Mouse (Mus musculus): ENCODE results near the gene Olfr517. TPM values are rescaled to one million over a fixed set of nuclear protein-coding genes. Genes with fewer than 3 reads are reported as not detected.

The Olfr517 gene
- polyA plus RNA-seq (2015; fragmentation: Nextera tagmentation; extraction: Ambion mirVana), result not detected in 2 replicates

GRCm38 (mm10) chr7:108872279-108872678 lies at the start of gene Olfr517:
Gene Olfr517 (minus strand): TSS chr7:108872379.
- H3K4me3 ChIP-seq (replicated peaks), result no peak within 1 kb of the TSS
- H3K4me2 ChIP-seq (replicated peaks), result no peak within 1 kb of the TSS
- no peaks in the 10 kb centered on the region for H3K36me3 ChIP-seq
- WGBS, result 66% methylated on average over 2 of the region's 2 CpGs
- ATAC-seq, result no peak
- no peak within 1 kb of the TSS for H3K9ac ChIP-seq
- H3K27me3 ChIP-seq (replicated peaks), result no peaks in the 10 kb centered on the region
- H3K4me1 ChIP-seq (replicated peaks), result no peaks in the 10 kb centered on the region
- H3K27ac ChIP-seq, result no peak within 1 kb of the TSS
- H3K9me3 ChIP-seq, result no peaks in the 10 kb centered on the region

- Histone ChIP-seq H3K4me1 (replicated peaks) (no peaks in the 10 kb centered on the region), H3K4me2 (replicated peaks) (no peak overlapping the region), H3K36me3 (no peaks in the 10 kb centered on the region), H3K9ac (no peak overlapping the region), H3K4me3 (replicated peaks) (no peak overlapping the region), H3K27me3 (replicated peaks) (no peaks in the 10 kb centered on the region), H3K9me3 (no peaks in the 10 kb centered on the region), H3K27ac (no peak overlapping the region)
- WGBS, result 82% methylated on average over 2 of the region's 2 CpGs
- ATAC-seq, result no peak
Measured at GRCm38 (mm10) chr7:108903969-108904368, 31.8 kb upstream of the Olfr517 start.

DNA sequence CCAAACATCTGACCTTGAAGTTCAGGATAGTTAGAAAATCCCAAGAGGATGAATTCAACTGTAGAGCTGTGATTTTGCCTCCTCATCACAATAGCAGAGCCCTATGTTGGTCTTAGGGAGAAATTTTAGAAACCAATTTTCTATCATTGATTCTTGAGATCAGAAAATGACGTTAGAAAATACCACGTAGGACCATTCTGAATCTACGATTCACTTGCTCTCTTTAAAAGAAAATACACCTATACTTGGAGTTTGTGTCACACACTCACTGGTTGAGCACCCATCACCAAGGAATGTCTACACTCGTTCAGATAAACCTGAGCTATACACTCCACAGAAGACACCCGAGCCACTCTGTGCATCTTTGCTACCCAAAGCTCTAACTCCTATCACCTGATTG lies 22.1 kb upstream of the Olfr517 start, which contains the start of gene Olfr519:
Gene Olfr519 (minus strand): TSS at position 101 of the 400 bp plus-strand sequence.
- no peak within 1 kb of the TSS for H3K4me3 ChIP-seq (replicated peaks)
- WGBS, result 80% methylated on average over 5 of the region's 5 CpGs
- no peak within 1 kb of the TSS for H3K27ac ChIP-seq

DNA sequence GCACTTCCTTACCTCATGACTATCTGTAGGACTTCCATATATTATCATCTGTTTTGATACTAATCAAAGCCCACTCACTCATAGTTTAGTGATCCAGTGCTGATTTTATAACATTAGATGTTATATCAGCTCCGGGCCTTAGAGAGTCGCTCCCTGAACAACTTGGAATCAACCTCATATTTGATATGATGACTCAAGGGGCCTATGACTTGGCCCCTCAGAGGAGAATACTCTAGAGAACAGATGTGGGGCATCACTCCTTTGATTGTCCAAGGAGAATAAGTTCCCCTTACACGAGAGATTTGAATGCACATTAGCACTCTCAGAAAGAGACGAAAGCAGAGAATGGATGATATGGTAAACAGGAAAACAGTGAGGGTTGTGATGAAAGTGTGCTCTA lies 12.7 kb upstream of the Olfr517 start, which contains the start of gene Olfr518:
Gene Olfr518 (minus strand): TSS at position 101 of the 400 bp plus-strand sequence.
- H3K4me3 ChIP-seq (replicated peaks), result no peak within 1 kb of the TSS

More for the DNA sequence above, 22.1 kb upstream of the Olfr517 start, which contains the start of gene Olfr519:
- Histone ChIP-seq H3K4me1 (replicated peaks) (no peaks in the 10 kb centered on the region), H3K9me3 (no peaks in the 10 kb centered on the region), H3K36me3 (no peaks in the 10 kb centered on the region), H3K9ac (no peak within 1 kb of the TSS), H3K27me3 (replicated peaks) (no peaks in the 10 kb centered on the region), H3K4me2 (replicated peaks) (no peak within 1 kb of the TSS)
- no peak for ATAC-seq

DNA sequence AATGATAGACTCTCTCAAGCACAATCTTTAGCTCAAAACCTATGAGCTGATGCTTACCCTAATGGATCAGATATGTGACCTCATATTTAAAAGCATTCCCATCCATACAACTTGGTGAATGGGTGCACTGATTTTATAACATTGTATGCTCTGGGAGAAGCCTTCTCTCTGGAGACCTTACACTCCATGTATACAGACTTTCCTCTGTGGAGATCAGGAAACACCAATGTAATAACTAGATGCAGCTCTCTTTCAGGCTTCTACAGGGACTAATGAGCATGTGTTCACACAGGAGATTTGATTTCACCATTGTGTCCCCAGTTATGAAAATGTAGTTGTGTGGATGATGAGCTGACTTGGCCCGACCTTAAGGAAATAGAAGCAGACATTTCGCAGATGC lies 21.8 kb downstream of the Olfr517 start, which contains the start of gene Olfr516:
Gene Olfr516 (minus strand): TSS at position 101 of the 400 bp plus-strand sequence.
- WGBS, result 90% methylated on average over 2 of the region's 2 CpGs
- H3K4me1 ChIP-seq (replicated peaks), result no peaks in the 10 kb centered on the region
- H3K9ac ChIP-seq, result no peak within 1 kb of the TSS
- no peaks in the 10 kb centered on the region for H3K9me3 ChIP-seq
- no peaks in the 10 kb centered on the region for H3K36me3 ChIP-seq
- no peak within 1 kb of the TSS for H3K4me3 ChIP-seq (replicated peaks)
- ATAC-seq, result no peak
- no peak within 1 kb of the TSS for H3K4me2 ChIP-seq (replicated peaks)
- H3K27ac ChIP-seq, result no peak within 1 kb of the TSS
- H3K27me3 ChIP-seq (replicated peaks), result no peaks in the 10 kb centered on the region

More for the DNA sequence above, 12.7 kb upstream of the Olfr517 start, which contains the start of gene Olfr518:
- ATAC-seq, result no peak
- Histone ChIP-seq H3K4me1 (replicated peaks) (no peaks in the 10 kb centered on the region), H3K4me2 (replicated peaks) (no peak within 1 kb of the TSS), H3K27me3 (replicated peaks) (no peaks in the 10 kb centered on the region), H3K27ac (no peak within 1 kb of the TSS), H3K9ac (no peak within 1 kb of the TSS), H3K9me3 (no peaks in the 10 kb centered on the region), H3K36me3 (no peaks in the 10 kb centered on the region)
- WGBS, result 76% methylated on average over 4 of the region's 4 CpGs

DNA sequence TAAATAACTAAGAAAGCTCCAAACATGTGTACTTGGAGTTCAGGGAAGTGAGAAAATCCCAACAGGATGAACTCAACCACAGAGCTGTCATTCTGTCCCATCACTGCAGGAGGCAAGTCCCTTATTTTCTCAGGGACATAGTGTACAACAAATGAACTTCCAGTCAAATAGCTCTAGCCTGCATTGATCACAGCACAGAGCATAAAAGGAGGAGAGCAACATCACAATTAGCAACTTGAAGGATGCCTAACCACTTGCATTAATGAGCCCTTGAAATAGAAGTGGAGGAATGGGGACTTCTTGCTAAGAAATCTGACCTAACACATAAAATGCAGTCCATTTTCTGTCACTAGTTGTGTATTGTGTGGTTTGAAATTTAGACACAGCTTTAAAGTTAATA lies 46.3 kb downstream of the Olfr517 start, which contains the start of gene Olfr514:
Gene Olfr514 (minus strand): TSS at position 101 of the 400 bp plus-strand sequence.
- Histone ChIP-seq H3K9me3 (no peaks in the 10 kb centered on the region), H3K27me3 (replicated peaks) (no peaks in the 10 kb centered on the region), H3K4me3 (replicated peaks) (no peak within 1 kb of the TSS), H3K9ac (no peak within 1 kb of the TSS), H3K4me1 (replicated peaks) (no peaks in the 10 kb centered on the region), H3K4me2 (replicated peaks) (no peak within 1 kb of the TSS), H3K36me3 (no peaks in the 10 kb centered on the region), H3K27ac (no peak within 1 kb of the TSS)
- ATAC-seq, result no peak

Other genes starting within 250 kb of the Olfr517 start
- gene Olfr508, start 242.4 kb downstream of the Olfr517 start, polyA plus RNA-seq (2015; fragmentation: Nextera tagmentation; extraction: Ambion mirVana), result not detected in 2 replicates
- gene Olfr509, start 220.5 kb downstream of the Olfr517 start, polyA plus RNA-seq (2015; fragmentation: Nextera tagmentation; extraction: Ambion mirVana), result not detected in 2 replicates
- gene Olfr510, start 206.0 kb downstream of the Olfr517 start, polyA plus RNA-seq (2015; fragmentation: Nextera tagmentation; extraction: Ambion mirVana), result not detected in 2 replicates
- gene Olfr512, start 159.1 kb downstream of the Olfr517 start, polyA plus RNA-seq (2015; fragmentation: Nextera tagmentation; extraction: Ambion mirVana), result not detected in 2 replicates
- not detected in 2 replicates for gene Olfr513, start 121.4 kb downstream of the Olfr517 start, polyA plus RNA-seq (2015; fragmentation: Nextera tagmentation; extraction: Ambion mirVana)
- gene Olfr514, start 46.4 kb downstream of the Olfr517 start, polyA plus RNA-seq (2015; fragmentation: Nextera tagmentation; extraction: Ambion mirVana), result not detected in 2 replicates
- not detected in 2 replicates for gene Olfr516, start 21.9 kb downstream of the Olfr517 start, polyA plus RNA-seq (2015; fragmentation: Nextera tagmentation; extraction: Ambion mirVana)
- not detected in 2 replicates for gene Olfr518, start 12.6 kb upstream of the Olfr517 start, polyA plus RNA-seq (2015; fragmentation: Nextera tagmentation; extraction: Ambion mirVana)
- not detected in 2 replicates for gene Olfr519, start 22.0 kb upstream of the Olfr517 start, polyA plus RNA-seq (2015; fragmentation: Nextera tagmentation; extraction: Ambion mirVana)
- gene Nlrp10, start 57.8 kb upstream of the Olfr517 start, polyA plus RNA-seq (2015; fragmentation: Nextera tagmentation; extraction: Ambion mirVana), result 0.08 TPM in 2 replicates
- 76.7 and 85.0 TPM in 2 replicates for gene Eif3f, start 62.0 kb upstream of the Olfr517 start, polyA plus RNA-seq (2015; fragmentation: Nextera tagmentation; extraction: Ambion mirVana)
- 3.0 TPM in 2 replicates for gene Tub, start 78.0 kb upstream of the Olfr517 start, polyA plus RNA-seq (2015; fragmentation: Nextera tagmentation; extraction: Ambion mirVana)
- gene Ric3, start 211.0 kb upstream of the Olfr517 start, polyA plus RNA-seq (2015; fragmentation: Nextera tagmentation; extraction: Ambion mirVana), result 2.0 and 2.9 TPM in 2 replicates